Mouse (Mus musculus): ENCODE results near the gene Myo18b. TPM values are rescaled to one million over a fixed set of nuclear protein-coding genes. Genes with fewer than 3 reads are reported as not detected.

Gene Myo18b
- polyA plus RNA-seq, 1 experiment: 36.8 TPM

DNA sequence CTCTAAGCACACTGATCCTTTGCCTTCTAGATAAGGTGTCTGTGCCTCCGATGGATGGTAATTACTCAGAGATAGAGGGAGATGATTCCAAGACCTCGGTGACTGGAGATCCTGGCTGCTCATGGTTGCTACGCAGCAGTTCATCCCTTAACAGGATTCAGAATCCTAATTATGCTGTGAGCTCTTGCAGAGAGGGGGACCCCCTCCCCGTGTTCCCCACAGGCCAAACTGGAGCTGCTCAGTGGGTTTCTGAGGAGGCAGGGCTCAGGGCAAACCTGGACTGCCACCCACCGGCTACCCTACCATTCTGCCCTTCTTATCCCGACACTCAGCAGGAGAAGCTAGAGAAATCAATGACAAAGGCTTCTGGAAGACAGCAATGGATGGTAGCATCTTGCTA is 54.3 kb downstream of the Myo18b start:
- H3K4me3 ChIP-seq (ENCODE audit: control insufficient read depth, low read depth, low read length): peak overlapping the region; percentile 62
- H3K4me1 ChIP-seq (ENCODE audit: control insufficient read depth, insufficient read depth, low read length): no peaks in the 10 kb centered on the region
- no peaks in the 10 kb centered on the region for H3K27me3 ChIP-seq (ENCODE audit: control insufficient read depth, insufficient read depth, low read length)
- H3K27ac ChIP-seq (ENCODE audit: control insufficient read depth, insufficient read depth, low read depth, low read length): no peak overlapping the region
- TF ChIP-seq POLR2A (IDR thresholded peaks at IDR 0.05; ENCODE audit: control insufficient read depth, low read depth, low read length) (no peak), CTCF (IDR thresholded peaks at IDR 0.05; ENCODE audit: control insufficient read depth, insufficient read depth, insufficient replicate concordance, low read depth, low read length) (no peak)
- H3K36me3 ChIP-seq (ENCODE audit: control insufficient read depth, insufficient read depth, low read length): no peaks in the 10 kb centered on the region

DNA sequence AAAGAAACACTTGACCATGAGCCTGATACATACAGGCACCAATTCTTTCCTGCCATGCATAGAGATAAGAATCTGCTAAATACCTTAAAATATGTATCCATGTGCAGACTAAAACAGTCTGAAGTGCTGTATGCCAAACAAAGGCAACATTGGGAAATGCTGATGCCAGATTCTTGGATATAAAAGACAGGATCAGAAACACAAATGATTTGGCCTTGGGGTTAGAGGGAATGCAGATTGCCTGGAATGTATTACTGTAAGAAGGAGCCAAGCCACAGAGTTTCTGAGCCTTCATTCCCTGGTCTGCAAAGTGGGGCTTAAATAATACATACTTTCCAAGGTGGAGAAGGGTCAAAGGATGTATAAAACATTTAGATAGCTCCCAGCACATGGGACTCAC is 61.3 kb downstream of the Myo18b start:
- TF ChIP-seq POLR2A (IDR thresholded peaks at IDR 0.05; ENCODE audit: control insufficient read depth, low read depth, low read length) (no peak), CTCF (IDR thresholded peaks at IDR 0.05; ENCODE audit: control insufficient read depth, insufficient read depth, insufficient replicate concordance, low read depth, low read length) (no peak)
- H3K36me3 ChIP-seq (ENCODE audit: control insufficient read depth, insufficient read depth, low read length): no peaks in the 10 kb centered on the region
- no peak overlapping the region for H3K4me3 ChIP-seq (ENCODE audit: control insufficient read depth, low read depth, low read length)

DNA sequence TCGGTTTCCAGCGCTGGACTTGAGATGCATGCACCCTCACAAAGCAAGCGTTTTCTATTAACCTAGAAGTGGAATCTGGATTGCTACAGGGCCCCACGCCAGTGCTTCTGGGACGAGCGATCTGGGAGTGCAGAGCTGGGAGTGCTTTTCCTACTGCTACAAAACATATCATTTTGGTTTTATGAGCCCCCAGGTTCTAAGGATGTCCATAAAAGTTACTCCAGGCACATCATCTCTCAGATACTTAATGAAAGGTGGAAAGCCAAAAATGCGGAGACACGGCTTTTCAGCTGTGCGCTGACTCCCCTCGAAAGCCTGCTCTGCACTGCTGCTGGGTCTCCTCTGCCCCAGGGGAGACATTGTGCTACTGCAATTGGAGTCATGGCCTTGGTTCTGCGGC is 62.3 kb downstream of the Myo18b start:
- Histone ChIP-seq H3K27ac (ENCODE audit: control insufficient read depth, insufficient read depth, low read depth, low read length) (no peak overlapping the region), H3K27me3 (ENCODE audit: control insufficient read depth, insufficient read depth, low read length) (no peaks in the 10 kb centered on the region), H3K4me3 (ENCODE audit: control insufficient read depth, low read depth, low read length) (no peak overlapping the region), H3K4me1 (ENCODE audit: control insufficient read depth, insufficient read depth, low read length) (no peaks in the 10 kb centered on the region), H3K36me3 (ENCODE audit: control insufficient read depth, insufficient read depth, low read length) (no peaks in the 10 kb centered on the region)
- TF ChIP-seq CTCF (IDR thresholded peaks at IDR 0.05; ENCODE audit: control insufficient read depth, insufficient read depth, insufficient replicate concordance, low read depth, low read length): no peak
- TF ChIP-seq POLR2A (IDR thresholded peaks at IDR 0.05; ENCODE audit: control insufficient read depth, low read depth, low read length): no peak

More for the DNA sequence above, 61.3 kb downstream of the Myo18b start:
- Histone ChIP-seq H3K27ac (ENCODE audit: control insufficient read depth, insufficient read depth, low read depth, low read length) (no peak overlapping the region), H3K4me1 (ENCODE audit: control insufficient read depth, insufficient read depth, low read length) (no peaks in the 10 kb centered on the region), H3K27me3 (ENCODE audit: control insufficient read depth, insufficient read depth, low read length) (no peaks in the 10 kb centered on the region)

DNA sequence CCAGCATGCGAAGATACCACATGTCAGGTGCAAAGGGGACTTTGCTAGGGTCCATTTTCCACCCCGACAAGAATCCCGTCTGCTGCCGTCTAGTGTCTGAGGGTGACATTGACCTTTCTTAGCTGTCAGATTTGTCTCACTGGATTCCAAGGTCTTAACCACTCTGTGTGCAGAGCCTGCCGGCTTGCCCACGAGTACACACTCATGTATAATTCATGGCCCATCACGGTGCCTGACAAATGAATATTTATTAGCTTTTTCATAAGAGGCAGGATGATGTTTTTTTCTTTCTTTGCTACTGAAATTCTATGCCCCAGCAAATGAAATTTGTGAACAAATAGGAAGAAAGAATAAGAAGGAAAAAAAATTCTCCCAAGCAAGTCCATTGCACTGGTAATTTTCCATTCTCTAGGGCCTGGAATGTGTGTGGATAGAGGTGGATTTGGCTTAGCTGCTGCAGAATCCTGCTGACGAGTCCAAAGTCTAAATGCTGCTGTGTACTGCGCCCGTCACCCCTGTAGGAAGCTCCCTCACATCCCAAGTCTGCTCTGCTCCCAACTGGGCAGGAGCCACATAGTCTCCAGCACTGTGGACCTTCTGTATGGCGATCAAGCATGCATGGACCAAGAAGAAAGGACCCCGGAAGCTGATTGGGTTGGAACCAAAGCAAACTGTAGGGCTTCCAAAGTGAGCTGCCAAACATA is 70.9 kb downstream of the Myo18b start:
- TF ChIP-seq POLR2A (IDR thresholded peaks at IDR 0.05; ENCODE audit: control insufficient read depth, low read depth, low read length): no peak
- no peak for TF ChIP-seq CTCF (IDR thresholded peaks at IDR 0.05; ENCODE audit: control insufficient read depth, insufficient read depth, insufficient replicate concordance, low read depth, low read length)
- no peak overlapping the region for H3K27ac ChIP-seq (ENCODE audit: control insufficient read depth, insufficient read depth, low read depth, low read length)
- H3K4me1 ChIP-seq (ENCODE audit: control insufficient read depth, insufficient read depth, low read length): no peaks in the 10 kb centered on the region
- no peaks in the 10 kb centered on the region for H3K27me3 ChIP-seq (ENCODE audit: control insufficient read depth, insufficient read depth, low read length)
- no peak overlapping the region for H3K4me3 ChIP-seq (ENCODE audit: control insufficient read depth, low read depth, low read length)
- no peaks in the 10 kb centered on the region for H3K36me3 ChIP-seq (ENCODE audit: control insufficient read depth, insufficient read depth, low read length)

DNA sequence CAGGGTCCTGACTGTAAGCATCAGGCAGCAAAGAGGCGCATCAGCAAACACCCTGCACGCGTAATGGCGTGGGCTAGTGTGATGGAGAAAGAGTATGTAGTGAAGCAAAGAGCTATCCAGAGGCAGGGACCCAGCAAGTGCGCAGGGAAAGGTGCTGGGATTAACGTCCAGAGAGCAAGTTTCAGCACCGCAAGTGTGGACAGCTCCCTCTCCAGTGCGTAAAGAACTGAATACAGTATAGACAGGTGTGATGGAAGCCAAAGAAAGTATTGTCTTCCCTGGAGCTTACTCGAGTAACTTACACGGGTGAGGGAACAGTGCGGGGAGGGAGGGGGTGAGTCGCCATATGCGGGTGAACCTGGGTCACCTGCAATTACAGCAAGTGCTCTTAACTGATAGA is 71.8 kb downstream of the Myo18b start:
- Histone ChIP-seq H3K27ac (ENCODE audit: control insufficient read depth, insufficient read depth, low read depth, low read length) (no peak overlapping the region), H3K36me3 (ENCODE audit: control insufficient read depth, insufficient read depth, low read length) (no peaks in the 10 kb centered on the region), H3K27me3 (ENCODE audit: control insufficient read depth, insufficient read depth, low read length) (no peaks in the 10 kb centered on the region), H3K4me3 (ENCODE audit: control insufficient read depth, low read depth, low read length) (no peak overlapping the region), H3K4me1 (ENCODE audit: control insufficient read depth, insufficient read depth, low read length) (no peaks in the 10 kb centered on the region)
- TF ChIP-seq CTCF (IDR thresholded peaks at IDR 0.05; ENCODE audit: control insufficient read depth, insufficient read depth, insufficient replicate concordance, low read depth, low read length): no peak
- no peak for TF ChIP-seq POLR2A (IDR thresholded peaks at IDR 0.05; ENCODE audit: control insufficient read depth, low read depth, low read length)

DNA sequence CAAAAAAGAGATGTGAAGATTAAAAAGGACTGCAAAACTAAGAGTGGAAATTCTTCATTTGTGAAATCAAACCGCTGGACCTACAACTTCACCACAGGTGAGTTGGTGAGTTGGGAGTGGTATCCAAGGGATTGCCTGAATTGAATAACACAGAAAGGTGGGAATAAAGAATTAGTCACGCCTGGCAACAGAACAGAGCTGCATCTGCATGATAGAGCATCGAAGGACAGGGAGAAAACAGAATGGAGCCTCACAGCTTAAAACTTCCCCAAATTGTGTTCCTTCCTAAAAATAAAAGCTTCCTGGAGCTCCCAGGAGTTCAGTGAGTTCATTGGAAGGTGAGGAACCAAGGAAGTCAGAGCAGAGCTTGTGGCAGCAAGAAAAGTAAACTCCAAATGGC is 73.7 kb downstream of the Myo18b start:
- H3K27ac ChIP-seq (ENCODE audit: control insufficient read depth, insufficient read depth, low read depth, low read length): no peak overlapping the region
- no peaks in the 10 kb centered on the region for H3K4me1 ChIP-seq (ENCODE audit: control insufficient read depth, insufficient read depth, low read length)
- no peak overlapping the region for H3K4me3 ChIP-seq (ENCODE audit: control insufficient read depth, low read depth, low read length)
- H3K27me3 ChIP-seq (ENCODE audit: control insufficient read depth, insufficient read depth, low read length): no peaks in the 10 kb centered on the region
- H3K36me3 ChIP-seq (ENCODE audit: control insufficient read depth, insufficient read depth, low read length): no peaks in the 10 kb centered on the region
- TF ChIP-seq POLR2A (IDR thresholded peaks at IDR 0.05; ENCODE audit: control insufficient read depth, low read depth, low read length) (no peak), CTCF (IDR thresholded peaks at IDR 0.05; ENCODE audit: control insufficient read depth, insufficient read depth, insufficient replicate concordance, low read depth, low read length) (no peak)

DNA sequence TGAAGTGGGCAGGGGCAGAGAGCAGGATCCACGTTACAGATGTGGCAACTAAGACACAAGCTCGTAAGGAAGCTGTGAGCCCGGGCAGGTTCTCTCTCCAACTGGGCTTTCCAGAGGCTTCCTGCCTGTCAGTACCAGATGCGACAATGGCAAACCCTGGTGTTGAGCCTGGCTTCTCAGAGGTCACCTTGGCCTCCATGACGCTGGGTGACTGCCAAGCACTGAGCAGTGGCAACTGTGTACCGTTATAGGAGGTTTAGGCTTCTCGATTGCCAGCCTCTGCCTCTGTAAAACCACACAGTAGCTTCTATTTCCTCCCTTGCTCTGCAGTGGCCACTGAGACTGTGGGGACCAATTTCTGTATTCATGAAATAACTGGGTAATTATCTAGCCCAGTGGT is 81.1 kb downstream of the Myo18b start:
- TF ChIP-seq POLR2A (IDR thresholded peaks at IDR 0.05; ENCODE audit: control insufficient read depth, low read depth, low read length): no peak
- TF ChIP-seq CTCF (IDR thresholded peaks at IDR 0.05; ENCODE audit: control insufficient read depth, insufficient read depth, insufficient replicate concordance, low read depth, low read length): no peak
- no peaks in the 10 kb centered on the region for H3K36me3 ChIP-seq (ENCODE audit: control insufficient read depth, insufficient read depth, low read length)
- H3K27me3 ChIP-seq (ENCODE audit: control insufficient read depth, insufficient read depth, low read length): no peaks in the 10 kb centered on the region
- H3K27ac ChIP-seq (ENCODE audit: control insufficient read depth, insufficient read depth, low read depth, low read length): no peak overlapping the region
- H3K4me1 ChIP-seq (ENCODE audit: control insufficient read depth, insufficient read depth, low read length): no peaks in the 10 kb centered on the region
- H3K4me3 ChIP-seq (ENCODE audit: control insufficient read depth, low read depth, low read length): no peak overlapping the region
